Mouse (Mus musculus): Measurements from ENCODE around the gene Tpx2.

DNA sequence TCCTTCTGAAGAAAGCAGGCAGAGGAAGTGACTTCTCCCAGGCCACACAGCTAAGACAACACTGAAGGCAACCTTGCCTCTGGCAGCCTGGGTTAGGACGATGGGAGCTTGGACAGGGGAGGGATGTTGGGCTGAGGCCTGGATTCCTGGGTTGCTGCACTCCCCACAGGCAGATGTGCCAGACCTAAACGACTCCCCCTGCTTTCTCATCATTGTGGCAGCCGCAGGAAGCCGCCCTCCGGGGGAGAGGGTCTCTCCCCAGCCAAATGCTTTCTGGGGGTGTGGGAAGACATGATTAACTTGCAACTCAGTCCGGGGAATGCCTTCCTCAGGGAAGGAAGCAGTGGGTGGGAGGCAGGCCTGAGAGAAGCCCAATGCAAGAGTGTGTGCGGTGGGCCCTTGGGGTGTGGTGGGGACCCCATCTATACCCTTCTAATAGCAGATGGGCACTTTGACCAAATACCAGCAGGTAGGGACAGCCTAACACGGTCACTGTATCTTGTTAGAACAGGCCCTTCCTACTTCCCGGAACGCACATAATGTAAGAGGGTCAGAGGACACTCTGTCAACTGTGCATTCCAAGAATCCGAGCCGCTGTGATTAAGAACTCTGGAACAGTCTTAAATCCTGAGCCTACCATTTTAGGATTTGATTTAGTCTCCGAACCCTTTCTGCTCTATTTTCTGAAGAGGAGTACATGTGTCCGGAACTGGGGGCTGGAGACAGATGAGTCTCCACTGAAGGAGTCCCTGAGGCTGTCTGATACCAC is 80.6 kb downstream of the Tpx2 start:
- TF ChIP-seq TAL1 (conservative IDR thresholded peaks at IDR 0.05; ENCODE audit: low read depth, low read length) (no peak), GATA1 (IDR thresholded peaks at IDR 0.05; ENCODE audit: borderline replicate concordance, low read length) (no peak)
